Mouse (Mus musculus): ENCODE data around the gene Papss2. TPM values are rescaled to one million over a fixed set of nuclear protein-coding genes. Genes with fewer than 3 reads are reported as not detected.

Gene Papss2
- polyA plus RNA-seq, 1 experiment from 2014 or later = 2.1 TPM

- ATAC-seq (ENCODE audit: low read depth) (no peak), DNase-seq (no peak)
- Histone ChIP-seq H3K4me1 (replicated peaks) (no peaks in the 10 kb centered on the region; the same call in 1 of the 2 replicates), H3K4me2 (no peak overlapping the region), H3K27ac (no peak overlapping the region), H3K27me3 (no peaks in the 10 kb centered on the region), H3K36me3 (no peaks in the 10 kb centered on the region), H3K4me3 (replicated peaks) (no peak overlapping the region), H3K9me3 (replicated peaks) (no peaks in the 10 kb centered on the region), H3K9ac (no peak overlapping the region)
- 76% methylated on average over 7 of the region's 7 CpGs for WGBS (ENCODE audit: insufficient replicate concordance)
These were observed 21.1 kb downstream of the Papss2 start for GRCm38 (mm10) chr19:32616646-32617045.

GRCm38 (mm10) chr19:32619739-32620138, 24.1 kb downstream of the Papss2 start:
- Histone ChIP-seq H3K9me3 (replicated peaks) (no peaks in the 10 kb centered on the region), H3K27ac (no peak overlapping the region), H3K36me3 (no peaks in the 10 kb centered on the region), H3K9ac (no peak overlapping the region), H3K4me1 (replicated peaks) (no peaks in the 10 kb centered on the region), H3K27me3 (no peaks in the 10 kb centered on the region), H3K4me2 (no peak overlapping the region), H3K4me3 (replicated peaks) (no peak overlapping the region)
- 53% methylated on average over 2 of the region's 2 CpGs for WGBS (ENCODE audit: insufficient replicate concordance)
- ATAC-seq (ENCODE audit: low read depth) (no peak), DNase-seq (no peak)

- Histone ChIP-seq H3K9ac (no peak overlapping the region), H3K9me3 (replicated peaks) (no peaks in the 10 kb centered on the region), H3K4me1 (replicated peaks) (no peaks in the 10 kb centered on the region), H3K4me3 (replicated peaks) (no peak overlapping the region), H3K27ac (no peak overlapping the region), H3K27me3 (no peaks in the 10 kb centered on the region), H3K36me3 (no peaks in the 10 kb centered on the region), H3K4me2 (no peak overlapping the region)
- DNase-seq (no peak), ATAC-seq (ENCODE audit: low read depth) (no peak)
- WGBS (ENCODE audit: insufficient replicate concordance) = 75% methylated on average over 15 of the region's 15 CpGs
These were observed 25.4 kb downstream of the Papss2 start for GRCm38 (mm10) chr19:32620859-32621445.

GRCm38 (mm10) chr19:32622142-32622541, 26.6 kb downstream of the Papss2 start:
- Histone ChIP-seq H3K36me3 (no peaks in the 10 kb centered on the region), H3K27ac (no peak overlapping the region), H3K9me3 (replicated peaks) (no peaks in the 10 kb centered on the region), H3K27me3 (no peaks in the 10 kb centered on the region), H3K4me2 (no peak overlapping the region), H3K4me3 (replicated peaks) (no peak overlapping the region), H3K9ac (no peak overlapping the region), H3K4me1 (replicated peaks) (no peaks in the 10 kb centered on the region; the same call in 1 of the 2 replicates)
- 62% methylated on average over 3 of the region's 3 CpGs for WGBS (ENCODE audit: insufficient replicate concordance)
- ATAC-seq (ENCODE audit: low read depth) (no peak), DNase-seq (no peak)

- peak; percentile 76 for ATAC-seq (ENCODE audit: low read depth)
These were observed 31.3 kb downstream of the Papss2 start for GRCm38 (mm10) chr19:32626768-32627331.

GRCm38 (mm10) chr19:32627631-32628030, 32.0 kb downstream of the Papss2 start:
- DNase-seq = no peak
- Histone ChIP-seq H3K9ac (no peak overlapping the region), H3K27me3 (no peaks in the 10 kb centered on the region), H3K4me3 (replicated peaks) (no peak overlapping the region), H3K27ac (0 out of 2 replicates have a peak overlapping the region, but pooled peaks have one; percentile 50), H3K9me3 (replicated peaks) (no peaks in the 10 kb centered on the region), H3K4me2 (peak overlapping the region; percentile 21; the same call in 1 of the 2 replicates), H3K4me1 (replicated peaks) (no peaks in the 10 kb centered on the region; the same call in 1 of the 2 replicates), H3K36me3 (no peaks in the 10 kb centered on the region)
- 54% methylated on average over 4 of the region's 4 CpGs for WGBS (ENCODE audit: insufficient replicate concordance)
- no peak for ATAC-seq (ENCODE audit: low read depth)

More at GRCm38 (mm10) chr19:32626768-32627331, 31.3 kb downstream of the Papss2 start:
- 53% methylated on average over 13 of the region's 13 CpGs for WGBS (ENCODE audit: insufficient replicate concordance)
- Histone ChIP-seq H3K4me2 (peak overlapping the region; percentile 21; the same call in 1 of the 2 replicates), H3K4me1 (replicated peaks) (no peaks in the 10 kb centered on the region; the same call in 1 of the 2 replicates), H3K4me3 (replicated peaks) (no peak overlapping the region), H3K27me3 (no peaks in the 10 kb centered on the region), H3K9ac (no peak overlapping the region), H3K36me3 (no peaks in the 10 kb centered on the region), H3K27ac (peak overlapping the region; percentile 50), H3K9me3 (replicated peaks) (no peaks in the 10 kb centered on the region)
- no peak for DNase-seq

GRCm38 (mm10) chr19:32628572-32629132, 33.1 kb downstream of the Papss2 start:
- no peak overlapping the region for H3K4me2 ChIP-seq
- ATAC-seq (ENCODE audit: low read depth) (no peak), DNase-seq (no peak)
- H3K4me1 ChIP-seq (replicated peaks) = no peaks in the 10 kb centered on the region; the same call in 1 of the 2 replicates
- no peaks in the 10 kb centered on the region for H3K36me3 ChIP-seq
- H3K27me3 ChIP-seq = no peaks in the 10 kb centered on the region
- H3K9ac ChIP-seq = no peak overlapping the region
- 68% methylated on average over 7 of the region's 7 CpGs for WGBS (ENCODE audit: insufficient replicate concordance)
- H3K4me3 ChIP-seq (replicated peaks) = no peak overlapping the region
- no peak overlapping the region for H3K27ac ChIP-seq
- no peaks in the 10 kb centered on the region for H3K9me3 ChIP-seq (replicated peaks)

- no peak overlapping the region for H3K4me3 ChIP-seq (replicated peaks)
- 64% methylated on average over 8 of the region's 8 CpGs for WGBS (ENCODE audit: insufficient replicate concordance)
These were observed 39.3 kb downstream of the Papss2 start for GRCm38 (mm10) chr19:32634916-32635315.

GRCm38 (mm10) chr19:32637357-32638275, 42.0 kb downstream of the Papss2 start:
- DNase-seq (no peak), ATAC-seq (ENCODE audit: low read depth) (peak; percentile 78)
- H3K4me3 ChIP-seq (replicated peaks) = no peak overlapping the region
- H3K9me3 ChIP-seq (replicated peaks) = no peaks in the 10 kb centered on the region
- 29% methylated on average over 16 of the region's 16 CpGs for WGBS (ENCODE audit: insufficient replicate concordance)
- peak overlapping the region; percentile 30 for H3K4me2 ChIP-seq
- peaks cover 22% of the 10 kb centered on the region for H3K4me1 ChIP-seq (replicated peaks)
- no peaks in the 10 kb centered on the region for H3K36me3 ChIP-seq
- no peaks in the 10 kb centered on the region for H3K27me3 ChIP-seq
- peak overlapping the region; percentile 72 for H3K27ac ChIP-seq
- H3K9ac ChIP-seq = peak overlapping the region; percentile 17; the same call in 1 of the 2 replicates

More at GRCm38 (mm10) chr19:32634916-32635315, 39.3 kb downstream of the Papss2 start:
- ATAC-seq (ENCODE audit: low read depth) (no peak), DNase-seq (no peak)
- Histone ChIP-seq H3K9me3 (replicated peaks) (no peaks in the 10 kb centered on the region), H3K4me1 (replicated peaks) (peaks cover 22% of the 10 kb centered on the region), H3K4me2 (no peak overlapping the region), H3K9ac (no peak overlapping the region), H3K27ac (no peak overlapping the region), H3K36me3 (no peaks in the 10 kb centered on the region), H3K27me3 (no peaks in the 10 kb centered on the region)

- H3K4me1 ChIP-seq (replicated peaks) = peaks cover 22% of the 10 kb centered on the region
- H3K9ac ChIP-seq = 0 out of 2 replicates have a peak overlapping the region, but pooled peaks have one; percentile 17
- H3K4me2 ChIP-seq = peak overlapping the region; percentile 30
- 32% methylated on average over 13 of the region's 13 CpGs for WGBS (ENCODE audit: insufficient replicate concordance)
- H3K4me3 ChIP-seq (replicated peaks) = no peak overlapping the region
- 0 out of 2 replicates have a peak, but pooled peaks cover 2% of the 10 kb centered on the region for H3K9me3 ChIP-seq (replicated peaks)
- H3K36me3 ChIP-seq = peaks cover 2% of the 10 kb centered on the region
- ATAC-seq (ENCODE audit: low read depth) (no peak), DNase-seq (no peak)
- peak overlapping the region; percentile 70; the same call in 1 of the 2 replicates for H3K27ac ChIP-seq
- H3K27me3 ChIP-seq = no peaks in the 10 kb centered on the region
These were observed 42.8 kb downstream of the Papss2 start for GRCm38 (mm10) chr19:32638276-32638903.
